In genomic region chr16:11418183-11418588, GRCm38 (mm10) we compare ENCODE assay signal across 8 mouse cellular contexts.
DNase-seq lines count a peak whose midpoint lies in the region; TF ChIP-seq lines count a peak whose summit lies in the region.

No protein-coding gene starts in this region.

- intact Hi-C loops in gastrocnemius, adult 2 months (cut with DNase I): loop anchor here (5.0 kb wide), 4 partner anchors 96 to 541 kb away; partner anchors contain the start of genes Gspt1 and Snx29
- intact Hi-C loops in heart, postnatal 14 days (cut with DNase I): loop anchor here (2.0 to 5.0 kb wide), 5 partner anchors 96 to 543 kb away; partner anchors contain the start of gene Snx29

- H3K27ac ChIP-seq in gastrocnemius, adult 2 months: no peak overlapping the region
- H3K27ac ChIP-seq in cortical plate, adult 2 months (ENCODE audit: insufficient read depth, low read length): no peak overlapping the region

- no peak overlapping the region for H3K4me3 ChIP-seq in gastrocnemius, adult 2 months
- H3K4me3 ChIP-seq in cortical plate, adult 2 months (ENCODE audit: insufficient read depth, low read length): no peak overlapping the region

- TF ChIP-seq POLR2A in cortical plate, adult 2 months (IDR thresholded peaks at IDR 0.05; ENCODE audit: extremely low read depth, insufficient read depth, low read length): no peak

- no peaks in the 10 kb centered on the region for H3K4me1 ChIP-seq in cortical plate, adult 2 months (ENCODE audit: control insufficient read depth, insufficient read depth, low read length)

- TF ChIP-seq CTCF in gastrocnemius, adult 2 months (IDR thresholded peaks at IDR 0.05): peak; percentile 95; the same call in 1 of the 2 replicates
- peak; percentile 99 for TF ChIP-seq CTCF in cortical plate, adult 2 months (IDR thresholded peaks at IDR 0.05; ENCODE audit: extremely low read depth, insufficient read depth, low read length)

- DNase-seq in gastrocnemius, adult 2 months: peak; percentile 63
- DNase-seq in gastrocnemius, adult 8-10 months (ENCODE audit: low spot score in 2 of 2): no peak
- DNase-seq in ZHBTc4 (ENCODE audit: low read depth, low spot score): peak; percentile 64
- peak; percentile 52 to 68 for DNase-seq in heart, postnatal 14 days
- peak; percentile 30 to 75 for DNase-seq in layer of hippocampus, adult 18-20 months (ENCODE audit: low spot score in 2 of 2)
- DNase-seq in lung, postnatal 36 days: peak; percentile 62
- DNase-seq in right cerebral cortex, postnatal 4 days: peak; percentile 47

Comparison
In these comparisons a context has a peak if more than half of its experiments do, and no peak if none do; other contexts are left out.
1. DNase-seq: peak in gastrocnemius, adult 2 months (single experiment), ZHBTc4 (single experiment), heart, postnatal 14 days (2 of 2), layer of hippocampus, adult 18-20 months (2 of 2), lung, postnatal 36 days (single experiment) and right cerebral cortex, postnatal 4 days (single experiment); none in gastrocnemius, adult 8-10 months (0 of 2).